Mouse (Mus musculus) left cerebral cortex, postnatal 36 days (tissue): ENCODE data around the gene Grm6. TPM values are rescaled to one million over a fixed set of nuclear protein-coding genes. Genes with fewer than 3 reads are reported as not detected.
A peak's percentile ranks its signal among the peaks of the same experiment; 100 is the strongest.

Source experiments
- DNase-seq, 2 experiments: peaks; one replicate each; pipeline ENCODE4 v3.0.0; 2021 to 2022; ENCODE audit warnings: low spot score in 2 of 2, mixed read lengths in 1 of 2
- intact Hi-C: fragments of 180-260 bp; cut with DNase I; formaldehyde crosslinking; loops from one replicate; pipeline ENCODE4 v1.15.1; 2025
- total RNA-seq, 2 experiments: library from RNA; stranded (reverse); gene quantifications; 2 replicates each; pipeline ENCODE4 v1.2.3; 2021

Grm6 gene
- not detected for total RNA-seq

DNA sequence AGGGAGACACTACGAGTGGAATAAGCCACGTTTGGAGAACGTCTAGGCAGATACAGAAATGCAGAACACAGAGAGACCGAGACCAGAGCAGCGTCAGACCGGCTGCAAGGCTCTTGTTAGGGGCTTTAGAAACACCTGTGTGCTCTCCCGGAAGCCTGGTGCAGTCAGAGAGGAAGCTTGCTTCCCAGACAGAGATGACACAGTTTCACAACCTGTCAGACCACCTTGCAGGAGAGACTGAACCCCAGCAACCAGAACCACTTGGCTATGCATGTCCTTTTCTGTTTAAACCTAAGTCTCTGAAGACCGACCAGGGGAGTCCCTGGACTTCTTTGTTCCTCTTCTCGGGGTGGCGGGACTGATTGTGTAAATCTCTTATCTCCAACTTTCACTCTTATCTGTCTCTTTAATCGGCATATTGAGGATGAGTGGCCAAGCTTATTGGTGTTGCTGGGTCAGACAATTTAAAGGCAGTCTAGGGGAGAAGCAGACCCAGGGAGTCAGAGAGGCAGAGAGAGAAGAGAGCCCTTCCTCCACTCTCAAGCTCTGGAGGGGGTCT, at the start of gene Grm6:
TSS of gene Grm6 (plus strand) at position 509 of the 559 bp plus-strand sequence.
- DNase-seq: no peak
- intact Hi-C loops: no loop called here

DNA sequence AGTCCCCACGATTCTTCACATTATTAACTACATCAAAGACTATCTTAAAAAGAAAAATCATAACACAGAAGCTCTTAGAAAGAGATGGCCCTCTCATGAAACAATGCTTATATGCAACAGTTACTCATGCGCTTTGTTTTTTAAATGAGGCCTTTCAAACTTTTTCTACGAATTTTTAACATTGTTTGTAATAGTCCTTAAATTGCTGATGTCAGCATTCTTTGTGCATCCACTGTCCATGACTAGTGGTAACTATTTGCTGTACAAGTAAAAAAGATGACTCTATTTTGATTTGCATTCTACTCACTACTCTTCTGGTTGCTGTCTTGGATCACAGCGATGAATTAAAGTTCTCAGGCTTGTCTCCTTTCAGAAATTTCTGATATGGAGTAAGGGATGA, 36.3 kb upstream of the Grm6 start:
- no peak for DNase-seq
- intact Hi-C loops: no loop called here

DNA sequence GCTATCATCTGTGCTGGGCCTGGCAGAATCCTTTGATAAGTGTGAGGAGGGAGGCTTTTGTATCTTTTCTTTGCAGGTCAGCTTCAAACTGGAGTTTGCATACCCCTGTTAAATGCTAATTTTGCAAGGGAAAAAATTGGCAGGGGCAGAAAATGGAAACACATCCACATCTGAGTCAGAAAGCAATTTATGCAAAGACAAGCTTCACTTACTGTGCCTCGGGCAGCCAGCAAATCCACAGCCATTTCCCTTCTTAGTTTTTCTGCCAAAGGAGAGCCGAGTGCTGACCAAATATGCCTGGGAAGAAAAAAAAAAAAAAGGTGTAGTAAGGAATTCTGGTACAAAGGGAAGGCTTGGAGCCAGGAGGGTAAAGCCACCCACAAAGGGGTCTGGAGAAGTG, 24.3 kb upstream of the Grm6 start:
- DNase-seq: no peak
- intact Hi-C loops: loop anchor here (5.0 kb wide), 1 partner anchor 106 kb away; the partner anchor contains the start of gene Zfp354b

DNA sequence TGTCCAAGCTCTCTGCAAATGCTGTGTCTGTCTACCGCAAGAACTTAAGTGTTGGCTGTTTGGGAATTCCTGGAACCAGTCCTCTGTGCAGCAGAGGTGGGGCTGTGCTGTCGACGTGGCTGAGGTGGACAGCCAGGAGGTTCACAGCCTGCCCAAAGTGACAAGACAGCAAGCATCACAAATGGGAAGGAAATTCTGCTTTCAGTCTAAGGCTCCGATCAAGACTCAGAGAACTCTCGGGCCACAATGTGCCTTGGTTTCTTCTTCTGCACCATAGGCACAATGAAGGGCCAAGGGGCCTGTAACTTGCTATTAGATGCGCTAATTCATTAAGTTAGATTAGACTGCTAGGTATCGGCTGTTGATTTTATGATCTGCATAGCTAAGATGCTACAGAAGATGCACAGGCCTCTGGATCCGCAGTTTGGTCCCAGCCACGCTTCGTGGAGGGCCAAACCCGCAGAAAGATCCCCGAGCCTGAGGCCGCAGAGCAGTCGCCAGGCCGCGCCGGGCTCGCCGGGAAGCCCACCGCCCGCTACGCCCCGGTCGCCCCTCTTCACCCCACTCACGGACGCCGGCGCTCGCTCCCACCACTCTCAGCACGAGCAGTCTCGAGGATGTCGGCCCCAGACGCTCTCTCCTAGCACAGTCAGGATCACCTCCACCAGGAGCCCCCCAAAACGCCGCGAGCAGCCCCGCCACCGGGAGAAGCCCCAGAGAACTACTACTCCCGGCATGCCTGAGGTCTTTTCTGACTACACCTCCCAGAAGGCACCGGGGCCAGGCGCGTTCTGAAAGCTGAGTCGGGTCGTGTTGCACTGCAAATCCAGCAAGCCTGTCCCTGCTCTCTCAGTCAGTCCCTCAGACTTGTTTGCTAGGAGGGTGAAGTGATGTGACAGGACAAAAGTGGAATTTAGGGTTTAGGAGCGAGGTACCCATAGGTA, 23.2 kb upstream of the Grm6 start, which contains the start of gene Zfp354c:
TSS of gene Zfp354c (minus strand) at position 715 of the 944 bp plus-strand sequence.
- intact Hi-C loops: loop anchor here (1.0 to 5.0 kb wide), 2 partner anchors 14 to 105 kb away; partner anchors contain the start of genes Zfp354b and Zfp879

DNA sequence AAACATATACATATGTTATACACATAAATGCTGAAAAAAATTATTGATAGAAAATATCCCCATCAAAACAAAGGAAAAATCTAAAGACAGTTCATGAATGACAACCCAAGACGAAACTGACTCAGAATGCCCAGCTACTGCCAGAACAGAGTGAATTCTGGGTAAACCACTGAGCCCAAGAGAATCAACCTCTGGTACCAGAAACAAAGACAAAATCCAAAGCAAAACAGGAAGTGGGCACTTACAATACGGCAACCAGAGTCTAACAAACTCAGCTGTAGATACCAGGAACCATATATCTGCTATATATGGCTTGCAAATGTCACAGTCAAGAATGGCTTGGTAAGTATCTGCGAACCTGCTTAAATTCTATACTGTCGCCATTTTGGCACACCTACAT, 14.8 kb upstream of the Grm6 start:
- DNase-seq: no peak
- intact Hi-C loops: no loop called here

More for the DNA sequence above, 23.2 kb upstream of the Grm6 start, which contains the start of gene Zfp354c:
- DNase-seq: peak; percentile 86 to 88

DNA sequence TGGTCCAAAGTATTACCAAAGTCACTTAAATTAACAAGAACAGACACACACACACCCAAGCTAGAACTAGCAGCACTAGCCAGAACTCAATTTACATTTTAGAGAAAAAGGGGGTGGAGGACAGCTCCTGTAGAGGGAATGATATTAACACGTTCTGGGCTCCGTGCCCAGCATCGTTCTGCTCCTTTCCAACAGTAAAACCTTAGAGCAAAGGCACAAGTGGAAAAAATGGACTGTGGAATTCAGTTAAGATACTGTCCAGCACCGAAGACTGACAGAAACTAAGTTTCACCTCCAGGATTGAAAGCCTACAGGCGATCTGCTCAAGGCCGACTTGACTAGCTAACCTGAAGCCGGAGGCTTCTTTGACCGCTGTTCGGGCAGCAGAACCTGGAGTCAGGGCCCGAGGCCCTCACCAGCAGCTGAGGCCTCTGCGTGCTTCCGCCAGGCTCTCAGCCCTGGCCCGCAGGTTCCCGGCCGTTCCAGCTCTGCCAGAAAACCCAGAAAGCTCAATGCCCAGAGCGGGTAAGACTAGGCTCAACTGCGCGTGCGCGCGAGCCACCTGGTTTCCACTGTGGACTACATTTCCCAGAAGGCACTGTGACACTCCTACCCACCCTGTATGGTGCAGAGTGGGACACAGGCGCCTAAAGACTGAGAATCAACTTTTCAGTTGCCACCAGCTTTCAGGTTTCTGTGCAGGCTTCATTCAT, 9.3 kb upstream of the Grm6 start, which contains the start of gene Zfp879:
TSS of gene Zfp879 (minus strand) at position 530 of the 713 bp plus-strand sequence.
- intact Hi-C loops: loop anchor here (1.0 to 2.0 kb wide), 2 partner anchors 14 to 46 kb away; partner anchors contain the start of genes Zfp354c and Zfp454
- peak; percentile 93 to 95 for DNase-seq

DNA sequence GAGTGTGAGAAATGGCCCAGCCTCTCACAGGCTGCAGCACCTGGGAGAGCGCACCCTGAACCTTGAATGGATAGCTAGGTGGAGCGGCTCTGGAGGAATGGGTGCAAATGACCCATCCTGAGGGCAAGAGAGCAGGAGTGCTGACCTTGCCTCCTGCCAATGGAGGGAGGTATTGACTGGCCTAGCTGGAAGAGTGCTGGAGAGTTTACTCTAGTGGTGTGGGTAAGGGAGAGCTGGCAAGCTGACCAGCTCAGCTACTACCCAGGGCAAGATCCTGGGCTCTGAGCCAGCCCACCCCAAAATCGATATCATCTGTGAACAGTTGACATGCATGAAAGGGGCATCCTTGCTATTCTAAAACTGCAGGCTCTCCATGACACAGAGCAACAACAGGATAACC, 4.5 kb upstream of the Grm6 start:
- intact Hi-C loops: no loop called here

DNA sequence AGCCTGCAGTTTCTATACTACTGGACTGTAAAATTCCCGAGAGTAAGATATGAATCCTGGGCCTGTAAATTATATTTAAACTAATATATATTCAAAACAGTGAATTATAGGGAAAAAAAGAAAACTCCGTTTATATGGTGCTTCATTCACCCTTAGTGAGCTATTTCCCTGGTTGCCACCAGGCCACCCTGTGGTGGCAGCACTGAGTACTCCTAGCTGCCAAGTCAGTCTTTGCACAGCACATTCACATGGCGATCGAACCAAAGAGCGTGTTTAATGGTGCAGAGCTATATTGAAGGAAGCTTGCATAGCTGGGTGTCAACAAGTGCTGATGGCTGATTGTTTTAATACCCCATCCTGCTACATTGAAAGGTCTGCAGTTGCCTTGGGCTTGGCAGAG, 3.4 kb upstream of the Grm6 start:
- intact Hi-C loops: no loop called here
- DNase-seq: no peak

More for the DNA sequence above, 4.5 kb upstream of the Grm6 start:
- DNase-seq: no peak

DNA sequence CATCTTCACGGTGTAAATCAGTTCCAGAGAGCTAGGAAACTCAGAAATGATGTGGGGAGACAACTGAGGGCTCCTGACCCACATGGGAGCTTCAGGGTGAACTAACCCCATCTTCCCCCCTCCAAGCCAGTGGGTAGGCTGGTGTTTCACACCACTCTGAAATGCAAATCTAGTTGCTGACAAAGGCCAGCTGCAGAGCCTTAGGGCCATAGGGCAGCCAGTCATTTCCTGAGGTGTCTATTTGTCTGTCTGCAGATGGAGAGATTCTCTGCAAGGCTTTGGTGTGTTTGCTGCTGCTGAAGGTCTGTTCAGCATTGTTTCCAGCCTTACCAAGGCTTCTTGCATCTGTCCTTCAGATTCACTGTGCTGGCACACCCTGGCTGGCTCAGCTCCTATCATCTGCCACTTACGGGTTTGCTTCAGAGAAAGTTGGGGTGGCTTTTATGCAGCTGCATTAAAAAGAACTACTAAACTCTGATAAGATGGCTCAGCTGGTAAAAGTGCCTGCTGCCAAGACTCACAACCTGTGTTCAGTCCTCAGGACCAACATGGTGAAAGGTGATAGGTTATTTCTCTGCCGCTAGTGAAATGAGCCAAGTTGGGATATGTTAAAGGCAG, 1.9 kb upstream of the Grm6 start:
- intact Hi-C loops: no loop called here
- no peak for DNase-seq

DNA sequence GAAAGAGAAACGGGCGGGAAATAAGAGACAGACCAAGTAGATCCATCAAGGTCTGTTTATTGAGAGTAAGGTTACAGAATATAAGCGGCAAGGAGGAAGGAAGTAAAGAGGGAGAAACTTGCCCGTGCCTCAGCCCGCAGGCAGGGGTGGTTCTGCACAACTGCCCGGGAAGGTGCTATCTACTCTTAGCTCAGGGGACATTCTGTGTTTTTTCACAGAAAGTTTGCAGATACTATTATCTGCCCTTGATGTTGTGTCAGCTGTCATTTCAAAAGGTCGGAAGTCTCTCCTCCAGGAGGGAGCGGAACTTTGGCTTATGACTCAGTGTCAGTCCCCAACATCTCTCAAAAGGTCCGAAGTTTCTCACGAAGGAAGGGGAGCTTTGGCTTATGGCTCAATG, 1.2 kb upstream of the Grm6 start:
- no peak for DNase-seq
- intact Hi-C loops: no loop called here

DNA sequence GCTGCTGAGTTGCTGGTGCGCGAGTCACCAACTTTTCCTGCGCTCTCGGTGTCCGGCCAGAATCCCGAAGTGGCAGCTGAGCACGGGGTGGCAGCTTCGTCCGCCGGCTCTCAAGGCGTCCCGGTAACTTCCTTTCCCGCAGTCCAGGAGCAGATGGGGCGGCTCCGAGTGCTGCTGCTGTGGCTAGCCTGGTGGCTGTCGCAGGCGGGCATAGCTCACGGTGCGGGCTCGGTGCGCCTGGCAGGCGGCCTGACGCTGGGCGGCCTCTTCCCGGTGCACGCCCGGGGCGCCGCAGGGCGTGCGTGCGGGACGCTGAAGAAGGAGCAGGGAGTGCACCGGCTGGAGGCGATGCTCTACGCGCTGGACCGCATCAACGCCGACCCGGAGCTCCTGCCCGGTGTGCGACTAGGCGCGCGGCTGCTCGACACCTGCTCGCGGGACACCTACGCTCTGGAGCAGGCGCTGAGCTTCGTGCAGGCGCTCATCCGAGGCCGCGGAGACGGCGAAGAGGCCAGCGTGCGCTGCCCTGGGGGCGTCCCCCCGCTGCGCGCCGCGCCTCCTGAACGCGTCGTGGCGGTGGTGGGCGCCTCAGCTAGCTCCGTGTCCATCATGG, 610 bp downstream of the Grm6 start:
- intact Hi-C loops: no loop called here
- peak in 1 of 2 experiments; percentile 36 for DNase-seq

DNA sequence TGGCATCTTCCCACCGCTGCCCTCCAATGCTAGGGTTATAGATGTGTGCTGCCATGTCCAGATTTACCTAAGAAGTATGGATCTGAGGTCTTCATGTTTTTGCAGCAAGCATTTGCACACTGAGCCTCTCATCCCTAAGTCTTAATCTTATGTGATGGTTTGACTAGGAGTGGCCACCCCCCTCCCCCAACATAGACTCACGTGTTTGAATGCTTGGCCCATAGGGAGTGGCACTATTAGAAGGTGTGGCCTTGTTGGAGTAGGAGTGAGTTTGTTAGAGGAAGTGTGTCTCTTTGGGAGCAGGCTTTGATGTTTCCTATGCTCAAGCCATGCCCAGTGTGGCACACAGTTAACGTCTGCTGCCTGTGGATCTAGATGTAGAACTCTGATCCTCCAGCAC, 28.2 kb downstream of the Grm6 start:
- intact Hi-C loops: no loop called here
- DNase-seq: no peak

DNA sequence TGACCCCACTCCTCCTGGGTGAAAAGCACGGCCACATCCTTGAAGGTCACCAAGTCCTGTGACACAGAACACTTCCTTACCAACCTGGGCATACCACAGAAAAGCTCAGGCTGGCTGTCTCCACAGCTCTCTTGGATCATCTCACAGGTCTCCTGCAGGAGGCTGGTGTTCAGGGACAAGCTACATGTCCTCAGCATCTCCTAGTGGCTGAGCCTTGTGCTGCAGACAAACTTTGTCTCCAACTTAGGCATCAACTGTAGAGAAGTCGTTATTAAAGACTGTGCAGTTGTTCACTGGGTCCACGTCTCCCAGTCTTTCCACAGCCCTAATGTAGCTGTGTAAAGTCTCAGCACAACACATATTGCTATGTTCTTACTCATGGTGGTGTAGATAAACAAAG, 33.3 kb downstream of the Grm6 start:
- intact Hi-C loops: no loop called here
- DNase-seq: no peak

DNA sequence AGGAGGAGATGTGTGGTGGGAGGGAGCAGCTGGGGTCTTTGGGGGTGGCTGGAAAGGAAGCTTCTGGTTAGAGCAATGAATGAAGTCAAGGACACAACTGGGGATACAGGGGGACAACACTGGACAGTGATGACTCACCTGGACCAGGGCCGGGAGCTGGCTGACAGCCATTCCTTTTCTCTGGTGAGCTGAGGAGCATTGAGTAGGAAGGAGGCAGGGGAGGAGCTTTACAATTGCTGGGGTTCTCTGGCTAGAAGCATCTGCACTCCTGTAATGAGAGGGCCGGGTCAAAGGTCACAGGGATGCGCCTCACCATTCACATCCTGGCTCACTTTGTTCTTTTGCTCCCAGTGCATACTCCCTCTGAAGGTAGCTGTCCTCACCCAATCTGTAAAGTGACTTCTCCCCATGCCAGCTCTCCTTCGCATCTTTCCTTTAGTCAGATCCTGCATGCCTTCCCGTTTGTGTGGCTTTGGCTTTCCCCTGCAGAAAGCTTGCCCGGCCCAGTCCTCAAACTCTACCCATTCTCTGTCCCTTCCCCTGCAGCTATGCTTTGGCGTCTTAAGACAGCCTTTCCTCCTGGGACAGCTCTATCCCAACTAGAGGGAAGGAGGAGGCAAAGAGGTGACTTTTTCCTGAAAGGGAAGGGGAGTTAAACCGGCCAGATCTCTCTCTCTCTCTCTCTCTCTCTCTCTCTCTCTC, 35.9 kb downstream of the Grm6 start:
- no peak for DNase-seq
- intact Hi-C loops: loop anchor here (2.0 kb wide), 1 partner anchor 46 kb away; the partner anchor contains the start of gene Zfp879

DNA sequence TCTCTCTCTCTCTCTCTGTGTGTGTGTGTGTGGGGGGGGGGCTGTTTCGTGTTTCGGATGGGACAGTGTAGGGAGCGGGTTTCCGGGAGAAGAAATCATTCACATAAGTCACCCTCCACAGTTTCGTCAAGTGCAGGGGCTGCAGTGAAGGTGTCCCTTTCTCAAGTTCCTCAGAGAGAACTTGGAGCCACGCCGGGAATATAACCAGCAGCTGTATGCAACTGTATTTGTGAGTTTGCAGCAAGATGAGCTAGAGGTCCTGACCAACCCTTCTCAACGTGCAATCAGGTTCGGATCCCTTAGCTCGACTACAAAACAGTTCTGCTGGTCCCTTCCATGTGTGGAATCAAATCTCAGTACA, 36.4 kb downstream of the Grm6 start:
- intact Hi-C loops: loop anchor here (2.0 kb wide), 1 partner anchor 46 kb away; the partner anchor contains the start of gene Zfp879
- DNase-seq: no peak

DNA sequence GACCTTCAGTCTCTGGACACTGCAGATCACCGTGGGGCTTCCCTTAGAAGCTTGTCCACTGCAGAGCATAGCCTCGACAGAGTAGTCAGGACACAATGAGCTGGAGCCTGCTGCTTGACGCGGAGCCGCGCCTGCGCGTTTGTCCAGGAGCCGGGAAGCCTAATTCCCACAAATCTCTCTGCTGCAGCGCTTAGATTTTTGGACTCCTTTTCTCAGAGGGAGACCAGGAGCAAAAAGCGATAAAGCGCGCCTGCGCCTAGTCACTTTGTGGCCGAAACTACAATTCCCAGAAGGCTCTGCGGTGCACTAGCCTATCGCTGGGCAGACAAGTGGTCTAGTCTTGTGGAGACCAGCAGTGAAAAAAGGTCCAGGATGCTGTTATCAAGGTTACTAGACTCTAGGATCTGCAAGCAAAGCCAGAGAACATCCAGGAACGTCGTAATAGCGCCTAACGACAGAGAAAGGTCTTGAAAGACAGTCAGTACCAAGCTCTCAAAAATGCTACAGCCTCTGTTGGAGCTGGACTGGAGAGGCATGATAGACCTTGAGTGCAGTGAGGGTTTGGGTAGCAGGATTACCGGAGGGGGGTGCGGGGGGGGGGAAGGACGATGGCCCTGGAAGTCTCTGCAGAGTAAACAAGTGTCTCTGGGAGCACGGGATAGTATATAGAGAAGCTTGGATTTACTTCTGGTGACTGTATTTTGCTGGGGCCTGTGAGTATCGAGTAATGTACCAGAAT, 37.1 kb downstream of the Grm6 start, which contains the start of gene Zfp454:
TSS of gene Zfp454 (minus strand) at position 262 of the 739 bp plus-strand sequence.
- DNase-seq: peak; percentile 95 to 96
- intact Hi-C loops: loop anchor here (2.0 kb wide), 1 partner anchor 47 kb away; the partner anchor contains the start of gene Zfp879

DNA sequence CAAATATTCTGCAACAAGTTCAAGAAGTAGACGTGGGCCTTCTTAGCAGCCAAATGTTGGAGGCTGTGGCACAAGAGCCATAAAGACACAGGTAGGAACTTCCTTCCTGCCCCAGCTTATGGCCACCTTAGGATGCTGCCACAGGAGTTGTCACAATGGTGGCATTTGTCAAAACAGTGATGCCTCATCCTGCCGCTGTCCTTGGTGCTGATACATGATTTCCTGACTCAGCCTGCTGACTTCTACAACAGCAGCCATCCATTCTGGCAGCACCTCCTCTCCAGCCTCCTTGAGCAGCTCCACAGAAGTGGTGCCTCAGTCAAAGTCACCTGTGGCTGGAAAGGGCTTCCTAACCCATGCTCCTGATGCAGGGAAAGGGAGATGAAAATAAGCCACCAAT, 42.0 kb downstream of the Grm6 start:
- no peak for DNase-seq
- intact Hi-C loops: no loop called here

DNA sequence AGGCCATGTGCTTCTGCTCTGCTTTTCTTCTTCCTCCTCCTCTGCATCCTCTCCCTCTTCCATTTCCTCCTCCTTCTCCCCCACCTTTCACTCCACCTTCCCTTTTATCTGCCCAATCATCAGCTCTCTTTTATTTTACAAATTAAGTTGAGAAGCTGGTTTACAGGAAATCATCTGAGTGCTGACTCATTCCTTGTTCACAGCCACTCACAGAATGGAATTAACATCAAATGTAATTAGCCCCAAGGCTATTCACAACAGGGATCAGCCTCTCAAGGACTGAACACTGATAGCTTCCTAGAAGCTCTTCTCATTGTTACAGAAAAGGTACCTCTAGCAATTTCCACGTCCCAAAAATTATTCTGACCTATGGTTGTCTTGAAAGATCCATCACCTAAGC, 46.9 kb downstream of the Grm6 start:
- intact Hi-C loops: no loop called here
- no peak for DNase-seq
